Mouse (Mus musculus) kidney, adult 2 months (tissue): ENCODE measurements at regions not wholly inside any gene's neighbourhood (a gene's known extent, or its start where the extent isn't known, plus 50 kb on each side); places are given as distances from the start of the nearest gene placed in this dataset.

ENCODE experiments used
- DNase-seq: peaks from one replicate; pipeline ENCODE4 v3.0.0; 2021
- H3K27ac ChIP-seq: fragments of 200-500 bp; 2 replicates; pipeline ENCODE4 v1.5.1; 2012; ENCODE audit warnings: low read depth, low read length, control low read depth, inconsistent platforms; ENCODE audit not compliant: insufficient read depth
- H3K27me3 ChIP-seq: fragments of 200-500 bp; replicated peaks from 2 replicates; pipeline ENCODE4 v1.6.1; 2012; ENCODE audit warnings: mild to moderate bottlenecking, moderate library complexity, low read length, inconsistent platforms; ENCODE audit not compliant: control insufficient read depth, insufficient read depth
- H3K36me3 ChIP-seq: fragments of 200-500 bp; 2 replicates; pipeline ENCODE4 v1.6.1; 2012; ENCODE audit warnings: mild to moderate bottlenecking, moderate library complexity, low read length, inconsistent platforms; ENCODE audit not compliant: control insufficient read depth, insufficient read depth
- H3K4me1 ChIP-seq: fragments of 200-500 bp; 2 replicates; pipeline ENCODE4 v1.6.1; 2011; ENCODE audit warnings: low read length; ENCODE audit not compliant: control insufficient read depth, insufficient read depth
- H3K4me3 ChIP-seq: fragments of 200-500 bp; 2 replicates; pipeline ENCODE4 v1.5.1; 2011; ENCODE audit warnings: mild to moderate bottlenecking, low read depth, low read length, control low read depth; ENCODE audit not compliant: insufficient read depth
- CTCF ChIP-seq: fragments of 200-500 bp; conservative IDR thresholded peaks from 2 replicates; pipeline ENCODE4 v1.5.1; 2011; ENCODE audit warnings: low read depth, mild to moderate bottlenecking, control low read depth, low read length, moderate library complexity, mixed read lengths; ENCODE audit not compliant: insufficient read depth, insufficient read length
- POLR2A ChIP-seq: fragments of 200-500 bp; IDR thresholded peaks from one replicate; pipeline ENCODE4 v1.6.1; 2011; ENCODE audit warnings: low read depth, low read length, control low read depth
- WGBS: fragments of 180-500 bp; shearing (Covaris S2); methylation state at CpG from one replicate; pipeline ENCODE4 v1.1.7; 2018; 5-methylcytosine and 5-hydroxymethylcytosine counted together

DNA sequence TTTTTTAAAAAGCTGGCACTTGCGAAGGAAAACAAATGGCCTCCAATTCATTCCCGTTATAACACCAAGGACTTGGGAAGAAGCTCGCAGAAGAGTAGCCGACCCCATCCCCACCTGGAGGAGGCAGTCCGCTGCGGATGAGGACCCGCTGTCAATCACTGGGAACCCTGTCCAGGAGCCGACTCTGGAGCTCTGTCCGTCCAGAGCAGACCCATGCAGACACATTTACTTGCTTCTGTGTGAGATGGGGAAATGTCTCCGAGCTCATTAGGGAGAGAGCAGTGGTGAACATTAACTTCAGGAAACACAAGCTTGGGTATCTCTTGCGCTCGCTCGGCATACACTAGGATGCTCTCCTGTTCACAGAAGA lies 50.5 kb upstream of the Tmem132d start:
- no peak overlapping the region for H3K27ac ChIP-seq

DNA sequence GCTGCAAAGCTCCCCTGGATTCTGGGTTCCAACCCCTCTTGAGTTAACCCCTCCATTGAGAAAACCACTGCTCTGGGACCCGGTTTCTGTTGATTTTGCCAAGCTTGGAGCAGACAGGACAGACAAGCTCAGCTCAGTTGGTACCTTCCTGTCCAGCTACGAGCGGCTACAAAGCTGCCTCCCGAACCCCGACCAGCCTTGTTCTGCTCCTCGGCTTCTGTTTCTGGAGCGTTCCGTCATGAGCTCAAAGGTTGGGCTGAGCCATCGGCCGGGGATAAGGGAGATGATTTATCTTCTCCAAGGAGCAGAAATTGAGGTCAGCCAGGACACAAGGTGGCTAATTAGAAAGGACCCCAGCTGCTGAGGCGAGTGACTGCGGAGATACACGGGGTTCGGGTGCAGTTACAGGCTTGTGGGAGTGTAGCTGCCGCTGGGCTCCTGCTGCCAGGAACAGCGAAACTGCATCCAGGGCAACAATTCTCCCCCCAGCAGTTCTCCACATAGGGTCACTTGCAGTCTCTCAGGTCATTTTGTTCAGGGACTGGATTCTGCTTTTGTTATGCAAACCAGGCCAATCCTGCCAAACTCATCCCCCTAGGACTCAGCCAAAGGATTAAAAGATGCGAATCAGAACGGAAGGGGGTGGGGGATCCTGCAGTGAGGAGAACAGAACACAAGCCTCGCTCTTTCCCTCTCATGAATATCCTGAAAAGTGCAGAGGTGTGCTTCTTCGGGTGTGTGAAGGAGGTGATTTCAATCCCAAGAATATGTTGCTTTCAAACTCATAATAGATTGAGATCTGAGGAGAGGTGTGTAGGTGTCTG lies 50.0 kb upstream of the Tmem132d start:
- WGBS = 4% methylated on average over 20 of the region's 20 CpGs

More for the DNA sequence above, 50.5 kb upstream of the Tmem132d start:
- no peaks in the 10 kb centered on the region for H3K27me3 ChIP-seq
- WGBS = 5% methylated on average over 13 of the region's 13 CpGs
- DNase-seq = no peak
- no peaks in the 10 kb centered on the region for H3K36me3 ChIP-seq
- TF ChIP-seq POLR2A (no peak), CTCF (no peak)
- H3K4me1 ChIP-seq = no peaks in the 10 kb centered on the region
- no peak overlapping the region for H3K4me3 ChIP-seq

More for the DNA sequence above, 50.0 kb upstream of the Tmem132d start:
- no peak for TF ChIP-seq POLR2A
- TF ChIP-seq CTCF = no peak
- no peak overlapping the region for H3K27ac ChIP-seq
- DNase-seq = no peak
- no peaks in the 10 kb centered on the region for H3K36me3 ChIP-seq
- H3K27me3 ChIP-seq = no peaks in the 10 kb centered on the region
- H3K4me3 ChIP-seq = no peak overlapping the region
- no peaks in the 10 kb centered on the region for H3K4me1 ChIP-seq
